Mouse (Mus musculus) limb, embryonic 12.5 days (tissue): ENCODE results near the gene Hoxa13. TPM values are rescaled to one million over a fixed set of nuclear protein-coding genes. Genes with fewer than 3 reads are reported as not detected.
A peak's percentile ranks its signal among the peaks of the same experiment; 100 is the strongest.

Experiments
- ATAC-seq: fragments of 200-750 bp; cut with Nextera tagmentation; 2 replicates; pipeline ENCODE4 v1.8.0; 2017; ENCODE audit warnings: low read depth, moderate TSS enrichment; ENCODE audit not compliant: insufficient number of reproducible peaks, insufficient read depth, low FRiP score, low TSS enrichment
- H3K27ac ChIP-seq: fragments of 300-500 bp; sonication (generic); 2 replicates; pipeline ENCODE4 v1.5.1; 2016; ENCODE audit warnings: mild to moderate bottlenecking, moderate library complexity
- H3K27me3 ChIP-seq: fragments of 300-500 bp; sonication (generic); 2 replicates; pipeline ENCODE4 v1.6.1; 2016; ENCODE audit warnings: mild to moderate bottlenecking, moderate library complexity
- H3K36me3 ChIP-seq: fragments of 300-500 bp; sonication (generic); 2 replicates; pipeline ENCODE4 v1.6.1; 2016; ENCODE audit warnings: mild to moderate bottlenecking, moderate library complexity
- H3K4me1 ChIP-seq: fragments of 300-500 bp; sonication (generic); replicated peaks from 2 replicates; pipeline ENCODE4 v1.6.1; 2016
- H3K4me2 ChIP-seq: fragments of 300-500 bp; sonication (generic); 2 replicates; pipeline ENCODE4 v1.6.1; 2016; ENCODE audit warnings: mild to moderate bottlenecking, moderate library complexity
- H3K4me3 ChIP-seq: fragments of 300-500 bp; sonication (generic); replicated peaks from 2 replicates; pipeline ENCODE4 v1.5.1; 2016; ENCODE audit warnings: mild to moderate bottlenecking
- H3K9ac ChIP-seq: fragments of 300-500 bp; sonication (generic); replicated peaks from 2 replicates; pipeline ENCODE4 v1.6.1; 2016; ENCODE audit warnings: mild to moderate bottlenecking, moderate library complexity
- H3K9me3 ChIP-seq: fragments of 300-500 bp; sonication (generic); 2 replicates; pipeline ENCODE4 v1.6.1; 2016; ENCODE audit warnings: mild to moderate bottlenecking, moderate library complexity
- WGBS: fragments of 180-500 bp; shearing (Covaris S2); methylation state at CpG from one replicate; pipeline ENCODE4 v1.1.7; 2016; 5-methylcytosine and 5-hydroxymethylcytosine counted together
- polyA plus RNA-seq: library from polyadenylated mRNA; unstranded; fragments of >200 nt; fragmentation: Nextera tagmentation; extraction: Ambion mirVana; gene quantifications from 2 replicates; pipeline ENCODE4 v1.2.1, GENCODE M21; 2016

The Hoxa13 gene
- 33.1 and 34.1 TPM in 2 replicates for polyA plus RNA-seq

GRCm38 (mm10) chr6:52260654-52261575 is at the start of gene Hoxa13:
Hoxa13 (minus strand) TSS chr6:52260880.
- peak; percentile 80 for ATAC-seq
- Histone ChIP-seq H3K4me3 (peak within 1 kb of the TSS; percentile 99), H3K36me3 (peaks cover 3% of the 10 kb centered on the region; the same call in 1 of the 2 replicates), H3K4me1 (peaks cover 21% of the 10 kb centered on the region), H3K4me2 (peak within 1 kb of the TSS; percentile 96), H3K9ac (peak within 1 kb of the TSS; percentile 99), H3K27me3 (peaks cover 54% of the 10 kb centered on the region), H3K9me3 (no peaks in the 10 kb centered on the region), H3K27ac (peak within 1 kb of the TSS; percentile 98)
- under 1% methylated on average over 44 of the region's 72 CpGs for WGBS

- Histone ChIP-seq H3K27ac (no peak overlapping the region), H3K4me3 (peak overlapping the region; percentile 33), H3K36me3 (no peaks in the 10 kb centered on the region), H3K9me3 (no peaks in the 10 kb centered on the region), H3K9ac (peak overlapping the region; percentile 54), H3K4me2 (peak overlapping the region; percentile 80), H3K4me1 (peaks cover 57% of the 10 kb centered on the region), H3K27me3 (peaks cover 91% of the 10 kb centered on the region)
- 1% methylated on average over 24 of the region's 24 CpGs for WGBS
- no peak for ATAC-seq
These were observed 49.7 kb upstream of the Hoxa13 start for GRCm38 (mm10) chr6:52310366-52310765.

GRCm38 (mm10) chr6:52309766-52310165 is 49.1 kb upstream of the Hoxa13 start:
- no peaks in the 10 kb centered on the region for H3K36me3 ChIP-seq
- peaks cover 87% of the 10 kb centered on the region for H3K27me3 ChIP-seq
- H3K27ac ChIP-seq = no peak overlapping the region
- no peaks in the 10 kb centered on the region for H3K9me3 ChIP-seq
- peaks cover 51% of the 10 kb centered on the region for H3K4me1 ChIP-seq
- H3K4me2 ChIP-seq = peak overlapping the region; percentile 80
- H3K9ac ChIP-seq = peak overlapping the region; percentile 54; the same call in 1 of the 2 replicates
- H3K4me3 ChIP-seq = peak overlapping the region; percentile 33
- no peak for ATAC-seq
- WGBS = 38% methylated on average over 10 of the region's 10 CpGs

GRCm38 (mm10) chr6:52305877-52306389 is 45.3 kb upstream of the Hoxa13 start:
- H3K36me3 ChIP-seq = no peaks in the 10 kb centered on the region
- H3K9me3 ChIP-seq = no peaks in the 10 kb centered on the region
- peak; percentile 31; the same call in 1 of the 2 replicates for ATAC-seq
- H3K27ac ChIP-seq = 0 out of 2 replicates have a peak overlapping the region, but pooled peaks have one; percentile 23
- H3K9ac ChIP-seq = peak overlapping the region; percentile 54; the same call in 1 of the 2 replicates
- peaks cover 27% of the 10 kb centered on the region for H3K4me1 ChIP-seq
- H3K27me3 ChIP-seq = peaks cover 67% of the 10 kb centered on the region
- under 1% methylated on average over 30 of the region's 30 CpGs for WGBS
- H3K4me3 ChIP-seq = peak overlapping the region; percentile 47
- H3K4me2 ChIP-seq = peak overlapping the region; percentile 79

- Histone ChIP-seq H3K27me3 (peaks cover 52% of the 10 kb centered on the region), H3K36me3 (no peaks in the 10 kb centered on the region)
- 65% methylated on average over 3 of the region's 3 CpGs for WGBS
These were observed 42.7 kb upstream of the Hoxa13 start for GRCm38 (mm10) chr6:52303426-52303825.

GRCm38 (mm10) chr6:52300806-52301205 is 40.1 kb upstream of the Hoxa13 start:
- H3K4me1 ChIP-seq = peaks cover 4% of the 10 kb centered on the region
- ATAC-seq = no peak
- WGBS = 83% methylated on average over 4 of the region's 4 CpGs
- H3K27me3 ChIP-seq = peaks cover 30% of the 10 kb centered on the region
- H3K9ac ChIP-seq = no peak overlapping the region
- no peak overlapping the region for H3K27ac ChIP-seq
- H3K36me3 ChIP-seq = no peaks in the 10 kb centered on the region
- H3K9me3 ChIP-seq = no peaks in the 10 kb centered on the region
- no peak overlapping the region for H3K4me2 ChIP-seq
- no peak overlapping the region for H3K4me3 ChIP-seq

More at GRCm38 (mm10) chr6:52303426-52303825, 42.7 kb upstream of the Hoxa13 start:
- no peak for ATAC-seq
- no peak overlapping the region for H3K27ac ChIP-seq
- H3K9ac ChIP-seq = no peak overlapping the region
- H3K4me1 ChIP-seq = peaks cover 16% of the 10 kb centered on the region
- no peak overlapping the region for H3K4me3 ChIP-seq
- no peak overlapping the region for H3K4me2 ChIP-seq
- H3K9me3 ChIP-seq = no peaks in the 10 kb centered on the region

- ATAC-seq = no peak
- no peak overlapping the region for H3K4me3 ChIP-seq
- H3K9ac ChIP-seq = no peak overlapping the region
- H3K4me2 ChIP-seq = no peak overlapping the region
- H3K36me3 ChIP-seq = no peaks in the 10 kb centered on the region
- no peaks in the 10 kb centered on the region for H3K4me1 ChIP-seq
- H3K9me3 ChIP-seq = no peaks in the 10 kb centered on the region
- peaks cover 27% of the 10 kb centered on the region for H3K27me3 ChIP-seq
- WGBS = 79% methylated on average over 4 of the region's 4 CpGs
- H3K27ac ChIP-seq = no peak overlapping the region
These were observed 37.8 kb upstream of the Hoxa13 start for GRCm38 (mm10) chr6:52298511-52298910.

GRCm38 (mm10) chr6:52294616-52295015 is 33.9 kb upstream of the Hoxa13 start:
- no peak overlapping the region for H3K27ac ChIP-seq
- no peak overlapping the region for H3K9ac ChIP-seq
- H3K4me3 ChIP-seq = no peak overlapping the region
- WGBS = 81% methylated on average over 6 of the region's 6 CpGs
- no peak for ATAC-seq
- H3K4me1 ChIP-seq = peaks cover 27% of the 10 kb centered on the region
- no peaks in the 10 kb centered on the region for H3K9me3 ChIP-seq
- H3K4me2 ChIP-seq = no peak overlapping the region
- H3K27me3 ChIP-seq = peaks cover 45% of the 10 kb centered on the region
- no peaks in the 10 kb centered on the region for H3K36me3 ChIP-seq

GRCm38 (mm10) chr6:52292328-52292727 is 31.6 kb upstream of the Hoxa13 start:
- H3K36me3 ChIP-seq = no peaks in the 10 kb centered on the region
- peaks cover 43% of the 10 kb centered on the region for H3K27me3 ChIP-seq
- no peak for ATAC-seq
- H3K4me2 ChIP-seq = 0 out of 2 replicates have a peak overlapping the region, but pooled peaks have one; percentile 75
- 62% methylated on average over 7 of the region's 7 CpGs for WGBS
- no peak overlapping the region for H3K4me3 ChIP-seq
- H3K27ac ChIP-seq = no peak overlapping the region
- no peaks in the 10 kb centered on the region for H3K9me3 ChIP-seq
- H3K4me1 ChIP-seq = peaks cover 27% of the 10 kb centered on the region
- 0 out of 2 replicates have a peak overlapping the region, but pooled peaks have one; percentile 4 for H3K9ac ChIP-seq

- Histone ChIP-seq H3K4me3 (peak overlapping the region; percentile 43), H3K27me3 (peaks cover 43% of the 10 kb centered on the region), H3K4me1 (peaks cover 27% of the 10 kb centered on the region), H3K9ac (peak overlapping the region; percentile 59), H3K9me3 (no peaks in the 10 kb centered on the region), H3K4me2 (peak overlapping the region; percentile 75), H3K36me3 (no peaks in the 10 kb centered on the region), H3K27ac (peak overlapping the region; percentile 74)
- 3% methylated on average over 45 of the region's 45 CpGs for WGBS
- peak; percentile 68; the same call in 1 of the 2 replicates for ATAC-seq
These were observed 30.6 kb upstream of the Hoxa13 start for GRCm38 (mm10) chr6:52291021-52291860.
